ENCODE assay signal across 18 mouse cellular contexts in genomic region chr1:183194151-183194550, GRCm38 (mm10). TPM values are rescaled to one million over a fixed set of nuclear protein-coding genes. Genes with fewer than 3 reads are reported as not detected.
DNase-seq lines count a peak whose midpoint lies in the region; ATAC-seq and TF ChIP-seq lines count a peak whose summit lies in the region.
"Had no signal": no experiment of that assay in that cellular context is flagged by ENCODE, and none has a peak within 500 bp of the region (broad histone marks: within the 10 kb centered on the region; RNA-seq: fewer than 3 reads in every experiment).

No protein-coding gene starts in this region.

- no peak for TF ChIP-seq EP300 in MEL (IDR thresholded peaks at IDR 0.05; ENCODE audit: low read depth in 1 of 2, low read length in 2 of 2)
- no peak for TF ChIP-seq EP300 in heart, postnatal 0 days (IDR thresholded peaks at IDR 0.05; ENCODE audit: low read depth)

- no peaks in the 10 kb centered on the region for H3K27me3 ChIP-seq in MEL (ENCODE audit: control insufficient read depth in 1 of 2, insufficient read depth in 2 of 2, low read length in 2 of 2)
- no peaks in the 10 kb centered on the region for H3K27me3 ChIP-seq in heart, postnatal 0 days (ENCODE audit: control insufficient read depth, insufficient read depth, low read length)
- H3K27me3 ChIP-seq: kidney, embryonic 15.5 days; midbrain, embryonic 15.5 days; neural tube, embryonic 12.5 days had no signal

- no peak overlapping the region for H3K4me3 ChIP-seq in MEL (ENCODE audit: control insufficient read depth in 1 of 2, insufficient read depth in 1 of 2, low read depth in 2 of 2, low read length in 2 of 2)
- no peak overlapping the region for H3K4me3 ChIP-seq in heart, postnatal 0 days (ENCODE audit: low read depth, low read length)
- H3K4me3 ChIP-seq: heart, adult 2 months; kidney, embryonic 15.5 days; midbrain, embryonic 15.5 days; neural tube, embryonic 12.5 days had no signal

- no peak overlapping the region for H3K27ac ChIP-seq in MEL (ENCODE audit: control insufficient read depth, low read depth, low read length)
- peak overlapping the region; percentile 4; the same call in 1 of the 2 replicates for H3K27ac ChIP-seq in heart, postnatal 0 days (ENCODE audit: low read depth)
- H3K27ac ChIP-seq: heart, adult 2 months; kidney, embryonic 15.5 days; macrophage; midbrain, embryonic 15.5 days; neural tube, embryonic 12.5 days had no signal

- no peak for TF ChIP-seq POLR2A in MEL (IDR thresholded peaks at IDR 0.05; ENCODE audit: control insufficient read depth in 1 of 2, insufficient read depth in 1 of 2, low read depth in 1 of 2, low read length in 2 of 2, poor library complexity in 1 of 2)

- WGBS in heart, postnatal 0 days: 37% methylated on average over 5 of the region's 5 CpGs

- H3K4me2 ChIP-seq in heart, postnatal 0 days (ENCODE audit: low read depth, low read length): peak overlapping the region; percentile 34
- H3K4me2 ChIP-seq: kidney, embryonic 15.5 days; midbrain, embryonic 15.5 days; neural tube, embryonic 12.5 days had no signal

- TF ChIP-seq CTCF in MEL (IDR thresholded peaks at IDR 0.05 in 2 of 3, conservative IDR thresholded peaks at IDR 0.05 in 1 of 3; ENCODE audit: control insufficient read depth in 1 of 3, insufficient read depth in 1 of 3, low read depth in 2 of 3, low read length in 3 of 3, poor library complexity in 1 of 3, severe bottlenecking in 1 of 3): no peak
- no peak for TF ChIP-seq CTCF in heart, postnatal 0 days (IDR thresholded peaks at IDR 0.05; ENCODE audit: low read depth)

- no peaks in the 10 kb centered on the region for H3K79me2 ChIP-seq in MEL (ENCODE audit: control insufficient read depth, insufficient read depth, low read length, poor library complexity)

- no peaks in the 10 kb centered on the region for H3K9me3 ChIP-seq in MEL (replicated peaks; ENCODE audit: insufficient read depth, low read length)
- no peaks in the 10 kb centered on the region for H3K9me3 ChIP-seq in heart, postnatal 0 days (replicated peaks; ENCODE audit: control insufficient read depth, low read length)
- H3K9me3 ChIP-seq: kidney, embryonic 15.5 days; midbrain, embryonic 15.5 days; neural tube, embryonic 12.5 days had no signal

- TF ChIP-seq RAD21 in MEL (IDR thresholded peaks at IDR 0.05; ENCODE audit: low read depth, low read length): no peak

- no peak overlapping the region for H3K9ac ChIP-seq in MEL (ENCODE audit: control insufficient read depth, low read depth, low read length, poor library complexity, severe bottlenecking)
- no peak overlapping the region for H3K9ac ChIP-seq in heart, postnatal 0 days (replicated peaks; ENCODE audit: low read depth, low read length)
- H3K9ac ChIP-seq: kidney, embryonic 15.5 days; midbrain, embryonic 15.5 days; neural tube, embryonic 12.5 days had no signal

- no peaks in the 10 kb centered on the region for H3K36me3 ChIP-seq in MEL (ENCODE audit: control insufficient read depth in 1 of 2, insufficient read depth in 2 of 2, low read length in 2 of 2)
- no peaks in the 10 kb centered on the region for H3K36me3 ChIP-seq in heart, postnatal 0 days (replicated peaks; ENCODE audit: control insufficient read depth, insufficient read depth, low read length)
- H3K36me3 ChIP-seq: kidney, embryonic 15.5 days; midbrain, embryonic 15.5 days; neural tube, embryonic 12.5 days had no signal

- ATAC-seq in heart, postnatal 0 days (ENCODE audit: insufficient read depth, low read depth): no peak
- ATAC-seq: forebrain, embryonic 16.5 days; midbrain, embryonic 15.5 days had no signal

- intact Hi-C loops in heart, postnatal 25 days (cut with DNase I): no loop called here
- intact Hi-C loops in gastrocnemius, postnatal 14 days (cut with DNase I; ENCODE audit: low total_unique reads): no loop called here

- H3K4me1 ChIP-seq in MEL (ENCODE audit: control insufficient read depth in 1 of 2, insufficient read depth in 2 of 2, low read length in 2 of 2): peaks cover 0 to 3% of the 10 kb centered on the region in 2 experiments; a peak in 1 of 4 replicates
- peaks cover 39% of the 10 kb centered on the region for H3K4me1 ChIP-seq in heart, postnatal 0 days (ENCODE audit: control insufficient read depth, insufficient read depth)

- DNase-seq in heart, adult 9 months (ENCODE audit: low spot score in 2 of 2): peak; percentile 23 to 43
- DNase-seq in heart, postnatal 25 days (ENCODE audit: low spot score): no peak
- peak; percentile 23 for DNase-seq in MEL (ENCODE audit: low read depth, low spot score)
- peak; percentile 27 for DNase-seq in adipocyte (ENCODE audit: low spot score)
- DNase-seq in heart, postnatal 0 days (ENCODE audit: low spot score): no peak
- no peak for DNase-seq in urinary bladder, adult 2 months (ENCODE audit: low spot score)
- DNase-seq in gastrocnemius, postnatal 14 days: no peak
- DNase-seq in spleen, adult 12 weeks (ENCODE audit: low spot score): no peak
- DNase-seq: cerebellum, adult 18-20 months; left cerebral cortex, postnatal 4 days; retina, postnatal 1 day; thymus, adult 18-20 months had no signal

TF ChIP-seq in MEL, 35 proteins besides CTCF, POLR2A, EP300 and RAD21:
- no peak for TF ChIP-seq ELF1 (IDR thresholded peaks at IDR 0.05; ENCODE audit: low read depth, low read length)
- no peak for TF ChIP-seq ETS1 (IDR thresholded peaks at IDR 0.05; ENCODE audit: low read depth, low read length)
- TF ChIP-seq MEF2A (IDR thresholded peaks at IDR 0.05; ENCODE audit: extremely low read depth, insufficient replicate concordance, low read depth, low read length, poor library complexity, severe bottlenecking): no peak
- no peak for TF ChIP-seq SIN3A (IDR thresholded peaks at IDR 0.05; ENCODE audit: low read length)
- TF ChIP-seq NRF1 (IDR thresholded peaks at IDR 0.05; ENCODE audit: insufficient read depth, low read depth, low read length, poor library complexity, severe bottlenecking): no peak
- no peak for TF ChIP-seq ZNF384 (IDR thresholded peaks at IDR 0.05; ENCODE audit: low read depth, low read length)
- TF ChIP-seq MAX (IDR thresholded peaks at IDR 0.05; ENCODE audit: low read length): no peak
- TF ChIP-seq E2F4 (IDR thresholded peaks at IDR 0.05; ENCODE audit: borderline replicate concordance, low read depth, low read length): no peak
- no peak for TF ChIP-seq CHD2 (IDR thresholded peaks at IDR 0.05; ENCODE audit: low read length)
- no peak for TF ChIP-seq POLR2AphosphoS5 (IDR thresholded peaks at IDR 0.05; ENCODE audit: borderline replicate concordance, low read depth, low read length)
- no peak for TF ChIP-seq TCF12 (IDR thresholded peaks at IDR 0.05; ENCODE audit: low read depth, low read length)
- TF ChIP-seq ZC3H11A (IDR thresholded peaks at IDR 0.05; ENCODE audit: low read depth, low read length): no peak
- TF ChIP-seq ZMIZ1 (IDR thresholded peaks at IDR 0.05; ENCODE audit: low read depth, low read length): no peak

RNA-seq across cellular contexts. Expression of gene Disp1, which starts 27.2 kb away (rescaled TPM):
- 1 to 10 TPM; 6.6 to 6.8 TPM for total RNA-seq in heart, postnatal 25 days (2021)
- 5.9 and 6.3 TPM in 2 replicates for total RNA-seq in MEL (2012; rRNA removed)
- polyA plus RNA-seq in MEL (2012; ENCODE audit: insufficient read depth in 1 of 2, insufficient read length in 2 of 2, low read depth in 1 of 2, low replicate concordance in 2 of 2, missing spikeins in 1 of 2): 1 to 10 TPM in 1 of 2 experiments, not detected in 1; 9.9 TPM
- total RNA-seq in heart, postnatal 0 days (2014; rRNA removed; ENCODE audit: low replicate concordance): 8.1 and 11.9 TPM in 2 replicates
- polyA plus RNA-seq in heart, postnatal 0 days (2015; fragmentation: Nextera tagmentation; extraction: Ambion mirVana): 5.8 and 6.0 TPM in 2 replicates
- 5.2 and 7.8 TPM in 2 replicates for polyA plus RNA-seq in urinary bladder, adult 2 months (2012; rRNA removed)
- total RNA-seq in gastrocnemius, postnatal 14 days (2021): 1 to 10 TPM; 5.4 to 7.3 TPM

Comparison
In these comparisons a context has a peak if more than half of its experiments do, and no peak if none do; other contexts are left out.
1. DNase-seq: peak in heart, adult 9 months (2 of 2), MEL (single experiment) and adipocyte (single experiment); none in heart, postnatal 25 days (single experiment), heart, postnatal 0 days (single experiment), urinary bladder, adult 2 months (single experiment), gastrocnemius, postnatal 14 days (single experiment) and spleen, adult 12 weeks (single experiment).